Mouse (Mus musculus): Measurements from ENCODE around the gene Fgf10. TPM values are rescaled to one million over a fixed set of nuclear protein-coding genes. Genes with fewer than 3 reads are reported as not detected.

The Fgf10 gene
- under 1 TPM; 0.20 to 0.23 TPM for total RNA-seq (2021)
- long read RNA-seq, experiment 1, result 0 reads
- long read RNA-seq, experiment 2, result 0 reads

DNA sequence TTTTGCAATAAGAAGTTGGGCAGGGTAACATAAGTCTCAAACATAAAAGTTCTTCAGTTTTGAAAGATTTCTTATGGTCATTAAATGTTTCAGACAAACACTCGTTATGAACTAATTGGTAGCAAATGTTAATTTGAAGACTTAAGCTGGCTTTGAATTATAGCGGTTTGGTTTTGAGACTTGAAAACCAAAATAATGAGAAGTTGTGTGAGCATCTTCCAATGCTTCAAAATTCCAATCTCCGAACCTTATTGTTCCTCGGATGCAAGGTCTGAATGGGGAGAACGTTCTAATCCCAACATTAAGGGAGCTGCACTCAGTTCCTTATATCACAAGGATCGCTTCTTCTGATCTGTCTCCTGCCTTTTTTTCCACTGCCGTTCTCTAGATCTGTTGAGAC lies at the start of gene Fgf10:
Gene Fgf10, plus strand, starts transcription at position 301 of the 400 bp plus-strand sequence.
- DNase-seq, result no peak
- intact Hi-C loops (cut with DNase I), result no loop called here

DNA sequence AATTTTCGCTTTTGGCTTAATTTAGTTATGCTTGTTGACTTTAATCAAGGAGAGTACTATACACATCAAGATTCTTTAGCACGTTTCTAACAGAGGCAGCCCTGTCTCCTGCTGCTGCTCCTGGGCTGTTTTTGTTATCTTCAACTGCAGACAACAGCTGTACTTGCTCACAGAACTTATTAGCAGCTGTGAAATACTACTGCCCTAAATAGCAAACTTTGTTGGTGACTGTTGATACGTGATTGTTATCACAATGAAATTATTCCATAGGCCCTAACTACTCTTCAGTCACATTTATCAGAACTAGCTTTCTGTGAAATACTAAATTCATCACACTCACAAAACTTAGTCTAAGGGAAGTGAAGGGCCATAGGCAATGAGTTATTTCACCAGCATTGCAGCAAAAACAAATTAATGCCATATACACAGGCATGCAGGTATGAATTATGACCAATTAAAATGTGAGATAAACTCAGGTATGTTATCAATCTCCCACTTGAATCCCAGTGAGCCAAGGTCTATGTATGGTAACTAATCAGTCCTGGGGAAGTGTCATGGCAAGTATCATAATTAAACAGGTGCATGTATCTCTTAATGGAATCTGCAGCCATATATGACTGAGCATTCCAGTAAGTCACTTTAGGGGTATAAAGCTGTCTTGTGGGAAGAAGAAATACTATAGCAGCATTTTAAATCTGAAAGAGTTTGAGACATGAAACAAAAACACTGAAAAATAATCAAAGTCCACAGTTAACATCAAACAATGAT lies 39.7 kb upstream of the Fgf10 start:
- intact Hi-C loops (cut with DNase I), result no loop called here
- DNase-seq, result no peak

DNA sequence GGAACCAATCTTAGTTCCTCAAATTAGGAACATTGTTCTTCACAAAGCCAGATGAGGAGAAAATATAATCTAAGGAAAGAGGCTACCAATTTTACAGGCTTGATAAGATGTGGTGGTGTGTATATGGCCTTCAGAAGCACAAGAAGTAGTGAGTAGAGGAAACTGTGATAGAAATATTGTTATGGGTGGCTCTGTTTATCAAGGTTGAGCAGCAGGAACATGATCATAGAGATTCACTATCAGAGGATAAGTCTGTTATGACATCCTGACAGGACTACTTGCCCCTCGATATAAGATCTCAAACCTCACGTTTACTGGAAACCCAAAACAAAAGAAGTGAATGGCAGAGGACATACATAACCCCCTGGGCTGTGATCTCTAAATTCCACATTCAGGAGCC lies 38.1 kb upstream of the Fgf10 start:
- no peak for DNase-seq

DNA sequence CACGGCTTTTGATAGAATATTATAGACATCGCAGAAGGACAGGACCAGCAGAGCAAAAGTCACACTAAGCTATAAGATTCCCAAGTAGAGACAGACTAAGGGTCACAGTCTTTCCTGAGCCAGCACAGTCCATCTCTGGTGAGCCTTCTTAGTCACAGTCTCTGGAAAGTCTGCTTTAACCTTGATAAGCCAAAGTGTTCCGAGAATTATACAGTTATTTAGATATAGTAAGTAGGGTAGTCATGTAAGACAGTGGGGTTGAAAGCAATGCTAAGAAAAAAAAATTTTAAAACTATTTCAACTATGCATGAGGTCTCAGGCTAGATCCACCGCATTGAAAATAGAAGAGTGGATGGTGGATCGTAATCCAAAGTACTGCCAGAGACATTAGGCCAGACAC lies 33.5 kb upstream of the Fgf10 start:
- intact Hi-C loops (cut with DNase I), result no loop called here
- DNase-seq, result no peak

More for the DNA sequence above, 38.1 kb upstream of the Fgf10 start:
- intact Hi-C loops (cut with DNase I), result no loop called here

DNA sequence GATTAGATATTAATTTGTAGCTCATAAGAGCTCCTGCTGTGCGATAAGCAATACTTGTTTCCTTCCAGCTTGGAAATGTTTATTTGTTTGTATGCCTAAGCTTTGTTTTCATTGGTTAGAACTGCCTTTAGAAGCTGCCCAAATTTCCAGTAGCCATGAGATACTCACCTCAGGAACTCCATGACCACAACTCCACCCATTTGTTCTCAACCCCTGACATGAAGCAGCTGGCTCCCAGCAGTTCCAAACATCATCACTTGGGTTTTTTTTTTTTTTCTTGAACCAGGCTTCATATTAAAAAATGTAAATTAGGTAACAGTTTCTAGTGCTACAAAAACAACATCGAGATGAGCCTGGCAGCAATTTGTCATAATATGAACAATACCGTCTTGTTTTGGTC lies 27.0 kb upstream of the Fgf10 start:
- DNase-seq, result no peak
- intact Hi-C loops (cut with DNase I), result no loop called here

DNA sequence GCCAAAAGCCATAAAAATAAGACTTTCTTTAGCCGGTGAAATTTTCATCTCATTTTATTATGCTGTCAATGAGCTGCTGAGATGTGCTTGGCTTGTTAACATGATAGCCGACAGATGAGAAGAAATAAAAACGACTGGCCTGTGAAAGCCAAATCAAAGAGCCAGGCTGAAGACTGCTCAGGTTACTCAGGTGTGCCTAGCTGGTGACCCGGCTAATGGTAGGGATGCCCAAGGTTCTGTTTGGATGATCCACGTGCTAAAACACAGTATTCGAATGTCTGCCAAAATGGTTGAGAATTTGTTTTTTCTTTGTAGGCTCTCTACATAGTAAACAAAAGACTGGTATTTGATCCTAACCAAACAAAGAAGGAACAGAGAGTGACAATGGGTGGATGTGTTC lies 26.5 kb upstream of the Fgf10 start:
- intact Hi-C loops (cut with DNase I), result no loop called here

DNA sequence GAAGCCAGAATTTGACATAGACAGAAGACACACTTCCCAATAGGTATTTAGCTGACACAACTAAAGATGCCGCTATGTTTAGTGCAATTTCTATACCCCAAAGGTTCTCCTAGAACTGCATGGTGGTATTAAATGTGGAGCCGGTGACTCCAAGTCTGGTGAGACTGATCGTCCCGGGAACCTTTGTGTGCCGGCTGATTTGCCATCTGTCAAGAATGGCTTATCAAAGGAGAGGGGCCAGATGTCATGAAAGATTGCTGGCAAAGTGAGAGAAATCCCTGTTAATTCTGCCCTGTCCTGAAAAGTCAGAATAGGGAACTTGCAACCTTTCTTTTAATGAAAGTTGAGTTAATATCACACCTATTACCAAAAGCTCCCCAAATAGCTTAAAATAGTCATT lies 12.6 kb upstream of the Fgf10 start:
- intact Hi-C loops (cut with DNase I), result no loop called here

More for the DNA sequence above, 26.5 kb upstream of the Fgf10 start:
- DNase-seq, result no peak

DNA sequence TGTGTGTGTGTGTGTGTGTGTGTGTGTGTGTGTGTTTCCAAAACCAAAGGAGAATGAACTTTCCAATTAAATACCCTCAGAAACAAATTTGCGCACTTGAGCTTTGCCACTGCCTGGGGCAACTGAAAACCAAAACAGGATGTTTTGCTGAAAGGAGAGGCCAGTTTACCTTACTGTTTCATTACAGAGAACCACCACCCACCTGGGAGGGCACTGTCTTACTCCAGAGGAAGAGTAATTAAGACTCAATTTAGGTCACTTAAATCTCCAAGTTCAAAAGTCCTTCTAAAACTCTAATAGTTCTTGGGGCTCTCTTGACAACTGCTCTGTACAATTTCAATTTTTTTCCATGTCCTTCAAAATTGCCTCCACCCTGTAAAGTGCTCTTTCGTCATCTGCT lies 11.6 kb upstream of the Fgf10 start:
- intact Hi-C loops (cut with DNase I), result no loop called here
- DNase-seq, result no peak

More for the DNA sequence above, 12.6 kb upstream of the Fgf10 start:
- DNase-seq, result no peak

DNA sequence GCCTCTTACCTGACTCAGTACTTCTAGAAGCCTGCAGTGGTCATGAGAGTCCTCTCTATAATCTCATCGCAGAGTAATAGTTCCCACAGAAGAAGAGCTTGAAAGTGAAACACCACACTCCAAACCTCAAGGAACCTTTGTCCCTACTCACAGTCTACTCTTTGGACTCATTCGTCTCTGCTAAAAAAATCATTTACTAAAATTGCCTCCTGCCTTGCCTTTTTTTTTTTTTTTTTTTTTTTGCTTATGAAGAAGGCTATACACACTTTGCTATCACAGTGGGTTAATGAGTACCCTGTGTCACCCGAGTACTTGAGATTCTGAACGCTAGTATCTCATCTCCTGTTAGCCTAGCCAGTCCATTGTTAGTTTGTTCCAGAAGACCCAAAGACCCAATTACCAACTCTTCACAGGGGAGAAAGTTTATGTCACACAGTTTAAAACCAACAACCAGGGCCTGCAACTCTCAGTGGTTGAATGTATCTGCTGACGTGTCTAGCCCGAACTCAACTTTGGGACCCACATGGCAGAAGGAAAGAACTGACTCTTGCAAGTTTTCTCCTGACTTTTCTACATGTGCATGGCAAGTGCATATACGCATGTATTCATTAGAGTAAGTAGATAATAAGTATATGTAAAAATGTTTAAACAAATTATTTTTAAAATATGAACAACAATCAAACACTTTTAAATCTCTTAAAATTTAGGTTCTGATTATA lies 10.8 kb upstream of the Fgf10 start:
- no peak for DNase-seq
- intact Hi-C loops (cut with DNase I), result no loop called here

DNA sequence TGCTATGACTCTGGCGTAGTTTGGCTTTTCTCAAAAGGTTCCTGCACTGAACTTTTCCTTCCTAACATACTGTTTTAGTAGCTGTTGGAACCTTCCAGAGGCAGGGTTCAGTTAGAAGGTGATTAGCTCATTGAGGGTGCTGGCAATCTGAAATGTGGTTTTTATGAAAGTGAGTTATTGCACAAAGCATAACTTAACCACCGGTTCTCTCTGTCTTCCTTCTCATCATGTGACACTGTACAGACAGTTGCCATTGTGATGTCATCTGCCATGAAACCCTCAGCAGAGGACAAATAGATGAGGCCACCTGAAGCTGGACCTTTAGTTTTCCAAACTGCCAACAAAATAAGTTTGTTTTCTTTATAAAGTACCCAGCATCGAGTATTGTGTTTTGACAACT lies 7.9 kb upstream of the Fgf10 start:
- DNase-seq, result no peak
- intact Hi-C loops (cut with DNase I), result no loop called here

DNA sequence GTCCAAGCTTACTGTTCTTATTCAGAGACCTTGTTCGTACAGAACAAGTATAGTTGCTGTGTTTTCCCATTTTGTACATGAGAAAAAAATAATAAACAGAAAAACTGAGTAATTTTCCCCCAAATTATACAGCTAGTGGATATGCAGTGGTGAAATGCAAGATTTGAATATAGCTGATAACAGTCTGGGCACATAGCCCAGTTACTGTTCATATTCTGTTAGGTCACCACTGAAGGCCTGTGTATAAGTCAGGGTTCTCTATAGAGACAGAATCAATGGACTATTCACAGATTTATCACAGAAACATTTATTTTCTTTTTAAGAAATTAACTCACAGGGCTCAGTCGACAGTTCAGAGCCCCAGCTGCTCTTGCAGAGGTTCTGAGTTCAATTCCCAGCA lies 4.7 kb upstream of the Fgf10 start:
- DNase-seq, result no peak
- intact Hi-C loops (cut with DNase I), result no loop called here

DNA sequence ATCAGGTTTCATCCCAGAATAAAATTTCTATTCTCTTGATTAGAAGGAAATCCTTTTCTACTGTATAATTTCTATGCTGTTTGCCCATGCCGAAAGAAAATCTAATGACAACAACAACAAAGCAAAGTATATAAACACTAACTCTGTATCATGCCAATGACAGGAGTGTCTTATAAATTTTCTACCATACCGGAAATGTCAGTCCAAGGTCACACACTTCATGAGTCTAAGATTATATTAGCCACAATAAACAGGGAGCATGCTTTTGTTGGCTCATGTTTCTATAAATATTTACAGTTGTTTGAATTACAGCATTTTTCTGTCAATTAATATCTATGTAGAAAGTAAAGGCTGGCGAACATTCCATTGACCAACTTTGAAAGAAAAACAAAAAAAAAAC lies 9.6 kb downstream of the Fgf10 start:
- intact Hi-C loops (cut with DNase I), result no loop called here
- no peak for DNase-seq

DNA sequence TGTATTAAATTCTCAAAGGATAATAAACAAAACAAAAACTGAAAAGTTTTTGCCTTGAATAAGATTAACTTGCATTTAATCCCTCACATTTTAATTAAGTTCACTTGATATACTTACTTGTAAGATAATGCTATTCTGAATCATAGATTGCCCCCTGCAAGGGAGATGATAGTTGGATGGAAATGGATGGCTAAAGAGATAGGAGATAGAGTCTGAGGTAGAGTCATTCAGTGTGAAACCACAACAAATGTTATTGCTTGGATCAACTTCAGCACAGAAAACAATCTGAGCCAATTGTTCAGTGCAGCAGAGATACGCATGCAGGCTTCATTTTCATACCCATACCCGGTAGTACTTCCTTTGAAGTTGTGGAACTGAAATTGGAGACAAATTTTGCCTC lies 23.5 kb downstream of the Fgf10 start:
- intact Hi-C loops (cut with DNase I), result no loop called here

DNA sequence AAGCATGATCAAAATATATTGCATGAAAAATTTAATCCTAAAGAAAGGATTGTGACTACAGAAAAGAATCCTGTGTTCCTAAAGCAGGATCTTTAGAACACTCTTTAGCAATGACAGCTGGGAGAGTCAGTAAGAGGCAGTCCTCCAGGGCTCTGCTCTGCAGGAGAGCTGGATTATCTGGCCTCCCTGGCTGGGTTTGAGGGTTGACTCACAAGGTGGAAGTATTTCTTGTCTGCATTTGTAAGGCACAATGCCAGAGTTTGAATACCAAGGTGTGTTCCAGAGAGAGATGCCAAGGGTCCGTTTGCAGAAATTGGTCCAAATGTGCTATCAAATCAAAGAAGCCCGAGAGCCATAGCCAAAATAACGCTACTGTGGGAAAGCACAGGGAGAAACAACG lies 25.5 kb downstream of the Fgf10 start:
- no peak for DNase-seq
- intact Hi-C loops (cut with DNase I), result no loop called here

More for the DNA sequence above, 23.5 kb downstream of the Fgf10 start:
- no peak for DNase-seq

DNA sequence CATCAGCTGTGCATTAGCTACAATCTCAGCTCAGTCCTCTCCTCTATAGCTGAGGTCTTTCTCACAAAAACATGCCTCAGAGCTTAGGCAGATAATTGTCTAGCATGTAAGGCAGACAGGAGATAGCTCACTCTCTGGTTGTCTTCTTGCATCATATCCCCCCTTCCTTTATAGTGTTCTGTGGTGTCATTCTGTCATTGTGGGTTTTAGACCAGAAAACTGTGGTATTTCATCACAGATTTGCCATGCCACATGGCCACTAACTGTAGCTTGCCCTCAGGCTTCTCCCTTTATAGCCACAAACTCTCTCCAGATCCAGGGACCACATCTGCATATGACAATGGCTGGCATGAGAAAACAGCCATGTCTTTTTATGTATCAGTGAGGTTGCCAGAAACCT lies 34.1 kb downstream of the Fgf10 start:
- no peak for DNase-seq
- intact Hi-C loops (cut with DNase I), result no loop called here

DNA sequence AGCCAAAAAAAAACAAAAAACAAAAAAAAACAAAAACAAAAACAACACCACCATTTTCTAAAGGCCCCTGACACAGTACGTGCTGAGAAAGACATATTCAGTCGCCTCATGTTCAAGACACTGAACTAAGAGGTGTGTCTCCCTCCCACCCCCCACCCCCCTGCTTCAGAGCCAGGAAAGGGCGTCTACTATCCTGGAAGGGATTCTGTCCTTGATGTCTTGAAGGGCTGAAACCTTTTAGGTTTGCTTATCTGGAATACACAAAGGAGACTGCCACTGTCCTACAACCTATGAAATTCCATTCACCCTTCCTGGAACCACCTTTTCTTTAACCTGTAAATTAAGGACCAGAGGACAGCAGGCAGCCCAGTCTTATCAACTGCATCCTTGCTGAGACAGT lies 36.1 kb downstream of the Fgf10 start:
- intact Hi-C loops (cut with DNase I), result no loop called here
- no peak for DNase-seq

DNA sequence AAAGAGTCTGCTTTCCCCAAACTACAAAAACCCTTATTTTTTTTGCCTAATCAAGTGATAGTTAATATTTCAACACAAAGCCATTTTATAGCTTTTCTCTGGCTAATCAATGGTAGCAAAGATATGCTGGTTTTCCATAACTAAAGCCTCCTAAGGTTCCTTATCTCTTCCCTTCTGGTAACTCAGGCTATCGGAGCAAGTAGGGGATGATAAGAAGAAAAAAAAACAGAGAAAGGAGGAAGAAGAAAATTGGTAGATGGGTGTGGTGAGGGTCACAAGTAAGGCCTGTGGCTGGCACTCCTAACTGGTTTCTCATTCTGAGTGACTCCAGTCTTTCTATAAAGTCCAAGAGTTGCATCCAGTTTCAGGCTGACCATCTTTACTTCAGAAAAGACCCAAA lies 40.3 kb downstream of the Fgf10 start:
- intact Hi-C loops (cut with DNase I), result no loop called here
- DNase-seq, result no peak

DNA sequence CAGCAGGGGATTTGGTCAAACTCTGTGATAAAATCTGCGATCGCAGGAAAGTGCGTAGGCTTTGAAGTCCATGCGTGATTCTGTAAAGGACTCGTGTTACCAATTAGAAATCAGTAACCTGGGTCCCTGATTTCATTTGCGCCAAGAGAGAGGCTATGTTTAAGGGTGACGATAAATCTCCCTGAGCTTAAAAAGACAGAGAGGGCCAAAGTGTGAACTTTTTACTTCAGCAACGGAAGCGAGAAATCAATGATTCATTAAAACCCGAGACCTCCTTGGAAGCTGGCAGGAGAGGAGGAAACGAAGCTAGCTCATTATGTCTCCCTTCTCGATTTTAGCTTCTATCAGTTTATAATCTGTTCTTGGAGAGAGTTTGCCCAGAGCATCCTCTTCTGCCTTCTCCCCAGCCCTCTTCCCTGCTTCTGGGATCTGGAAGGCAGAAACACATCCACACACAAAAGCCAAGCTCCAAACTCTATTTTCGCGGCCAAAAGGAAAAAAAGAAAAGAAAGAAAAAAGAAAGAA lies 44.1 kb downstream of the Fgf10 start:
- intact Hi-C loops (cut with DNase I), result no loop called here
- DNase-seq, result no peak

DNA sequence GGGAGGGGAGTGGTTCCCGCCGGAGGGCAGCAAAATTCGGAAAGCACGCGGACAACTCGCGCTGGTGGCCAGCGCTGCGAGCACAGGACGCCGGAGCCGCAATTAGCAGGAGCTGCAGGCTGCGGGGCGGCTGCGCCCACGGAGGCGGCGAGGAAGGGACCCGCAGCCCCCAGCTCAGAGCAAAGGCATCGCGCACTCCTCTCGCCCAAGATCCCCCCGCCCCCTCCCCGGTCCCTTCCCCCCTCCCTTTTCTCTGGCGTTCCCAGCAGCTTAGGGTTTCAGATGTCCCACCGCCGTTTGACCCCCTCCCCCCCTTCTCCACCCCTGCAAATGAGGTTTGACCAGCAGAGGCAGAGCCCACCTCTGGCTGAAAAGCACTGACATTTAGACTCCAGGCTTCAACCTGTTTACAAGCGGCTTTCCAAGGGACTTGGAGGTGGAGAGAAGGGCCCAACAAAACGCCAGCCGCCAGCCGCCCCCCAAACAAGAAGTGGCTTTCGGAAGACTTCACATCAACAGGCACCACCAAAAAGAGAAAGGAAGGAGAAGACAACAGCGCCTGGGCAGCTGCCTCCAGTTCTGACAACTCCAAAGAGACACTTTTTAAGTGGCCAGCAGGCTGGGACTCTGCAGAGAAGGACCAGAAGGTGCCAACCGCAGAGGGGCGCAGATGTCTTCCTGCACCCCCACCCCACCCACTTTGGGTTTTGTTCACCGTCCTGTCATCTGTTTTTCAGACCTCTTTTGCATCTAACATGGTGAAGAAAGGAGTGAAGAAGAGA lies 44.9 kb downstream of the Fgf10 start:
- peak in 1 of 2 experiments; percentile 13 for DNase-seq
- intact Hi-C loops (cut with DNase I), result no loop called here

DNA sequence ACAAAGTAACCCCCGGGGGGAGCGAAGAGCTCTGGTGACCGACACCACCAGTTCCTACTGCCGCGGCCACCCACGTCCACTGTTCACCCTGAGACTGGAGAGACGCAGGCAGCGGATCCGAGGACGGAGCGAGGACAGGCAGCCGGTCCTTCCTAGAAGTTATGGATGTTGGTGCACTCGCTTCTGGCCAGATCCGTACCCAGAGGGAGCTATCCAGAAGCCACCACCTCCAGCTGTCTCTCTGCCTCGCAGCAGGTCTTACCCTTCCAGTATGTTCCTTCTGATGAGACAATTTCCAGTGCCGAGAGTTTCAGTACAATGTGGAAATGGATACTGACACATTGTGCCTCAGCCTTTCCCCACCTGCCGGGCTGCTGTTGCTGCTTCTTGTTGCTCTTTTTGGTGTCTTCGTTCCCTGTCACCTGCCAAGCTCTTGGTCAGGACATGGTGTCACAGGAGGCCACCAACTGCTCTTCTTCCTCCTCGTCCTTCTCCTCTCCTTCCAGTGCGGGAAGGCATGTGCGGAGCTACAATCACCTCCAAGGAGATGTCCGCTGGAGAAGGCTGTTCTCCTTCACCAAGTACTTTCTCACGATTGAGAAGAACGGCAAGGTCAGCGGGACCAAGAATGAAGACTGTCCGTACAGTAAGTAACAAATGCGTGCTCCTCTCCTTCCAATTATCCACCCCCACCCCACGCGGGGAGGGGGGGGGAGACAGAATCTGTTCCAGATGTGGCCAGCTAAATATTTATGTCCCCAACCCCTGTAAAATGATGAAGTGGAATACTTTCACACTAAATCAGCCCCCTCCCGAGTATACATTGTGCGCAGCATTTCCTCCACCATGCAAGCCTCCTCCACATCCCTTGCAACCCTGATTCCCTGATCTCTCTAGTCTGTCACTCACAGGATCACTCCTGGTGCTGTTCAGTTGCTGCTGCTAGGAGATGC lies 45.8 kb downstream of the Fgf10 start:
- intact Hi-C loops (cut with DNase I), result no loop called here
- no peak for DNase-seq

Measured in gastrocnemius, postnatal 36 days (tissue).